Mouse (Mus musculus): ENCODE measurements around the gene Phf2.

DNA sequence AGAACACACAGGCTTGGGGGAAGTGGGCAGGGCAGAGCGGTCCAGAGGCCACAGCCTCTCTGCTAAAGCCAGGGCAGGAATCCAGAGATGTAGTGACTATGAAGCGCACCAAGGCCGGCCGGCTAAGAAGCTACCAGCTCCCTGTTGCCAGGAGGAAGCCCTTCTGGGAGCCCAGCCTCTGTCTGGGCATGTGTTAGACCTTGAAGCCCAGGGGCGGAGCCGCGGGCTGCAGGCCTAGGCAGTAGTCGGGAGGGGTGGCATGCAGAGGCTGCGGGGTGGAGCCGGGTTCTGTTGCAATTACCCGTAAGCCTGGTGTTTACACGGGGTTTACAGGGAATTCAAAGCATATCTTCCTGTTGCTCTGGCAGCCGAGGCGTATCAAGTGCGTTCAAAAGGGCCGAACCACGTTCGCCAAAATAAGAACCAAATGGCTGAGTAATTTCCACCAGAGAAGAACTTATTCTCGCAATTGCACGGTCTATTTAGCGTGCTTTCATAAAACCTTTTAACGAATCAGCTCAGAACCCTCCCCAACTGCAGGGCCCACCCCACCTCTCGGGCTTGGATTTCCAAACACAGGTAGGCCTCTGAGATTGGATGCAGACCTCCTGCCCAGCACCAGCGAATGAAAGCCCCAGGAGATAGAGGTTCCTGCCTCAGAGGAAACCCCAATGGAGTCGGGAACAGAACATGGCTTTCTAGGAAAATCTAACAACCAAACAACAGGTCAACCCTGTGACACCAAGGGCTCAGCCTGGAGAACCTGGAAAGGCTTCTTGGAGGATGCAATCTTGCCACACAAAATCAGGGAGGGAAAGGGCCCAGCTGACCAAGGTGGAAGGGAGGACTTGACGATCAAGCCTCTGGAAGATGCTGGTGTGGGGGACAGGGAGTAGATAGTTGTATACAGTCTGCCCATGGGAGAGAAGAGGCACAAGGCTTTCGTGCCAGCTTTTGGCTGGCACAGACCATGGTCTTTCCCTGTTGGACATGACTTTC is 87.9 kb downstream of the Phf2 start:
- TF ChIP-seq CTCF (IDR thresholded peaks at IDR 0.05; ENCODE audit: borderline replicate concordance, insufficient read depth, low read length) (no peak), POLR2A (IDR thresholded peaks at IDR 0.05; ENCODE audit: low read depth, low read length) (no peak; the same call in 1 of the 2 replicates)

Data from embryonic fibroblast, embryonic 13.5 days (primary cell).